Mouse (Mus musculus): Measurements from ENCODE around the gene Olfr768. TPM values are rescaled to one million over a fixed set of nuclear protein-coding genes. Genes with fewer than 3 reads are reported as not detected.
"Not testable (repeated sequence)": the region's sequence is repeated elsewhere in the genome, so short reads cannot be mapped to it uniquely, and the experiment has no call there.

Olfr768 gene
- not detected for total RNA-seq (2021)

- DNase-seq (ENCODE audit: extremely low spot score in 1 of 2, low spot score in 1 of 2), result no peak
These were observed at the start of gene Olfr768 for GRCm38 (mm10) chr10:129099275-129099674. TSS of gene Olfr768 (minus strand) at chr10:129099375.

DNA sequence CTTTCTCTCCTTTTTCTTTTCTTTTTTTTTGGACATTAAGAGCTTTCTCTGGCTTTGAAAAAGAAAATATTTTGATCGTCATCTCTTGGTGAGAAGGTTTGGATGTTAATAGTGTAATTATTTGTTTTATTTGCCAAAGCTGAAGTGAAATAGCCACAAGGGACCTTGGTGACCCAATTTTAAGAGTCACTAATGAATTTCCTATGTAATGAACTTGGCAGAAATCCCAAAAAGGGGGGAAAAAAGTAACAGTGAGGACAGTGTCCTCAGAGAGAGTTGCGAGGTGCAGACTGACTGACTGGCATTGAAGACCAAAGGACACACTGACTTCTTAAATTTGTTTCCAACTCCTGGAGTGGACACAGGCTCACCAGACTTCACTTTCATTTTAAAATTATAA lies 39.7 kb upstream of the Olfr768 start, which contains the start of gene Olfr770:
Olfr770 (minus strand) TSS at position 101 of the 400 bp plus-strand sequence.
- DNase-seq (ENCODE audit: extremely low spot score in 1 of 2, low spot score in 1 of 2), result no peak

- DNase-seq (ENCODE audit: extremely low spot score in 1 of 2, low spot score in 1 of 2), result no peak
These were observed 18.6 kb upstream of the Olfr768 start, which contains the start of gene Olfr769 for GRCm38 (mm10) chr10:129117761-129118160. TSS of gene Olfr769 (minus strand) at chr10:129117861.

DNA sequence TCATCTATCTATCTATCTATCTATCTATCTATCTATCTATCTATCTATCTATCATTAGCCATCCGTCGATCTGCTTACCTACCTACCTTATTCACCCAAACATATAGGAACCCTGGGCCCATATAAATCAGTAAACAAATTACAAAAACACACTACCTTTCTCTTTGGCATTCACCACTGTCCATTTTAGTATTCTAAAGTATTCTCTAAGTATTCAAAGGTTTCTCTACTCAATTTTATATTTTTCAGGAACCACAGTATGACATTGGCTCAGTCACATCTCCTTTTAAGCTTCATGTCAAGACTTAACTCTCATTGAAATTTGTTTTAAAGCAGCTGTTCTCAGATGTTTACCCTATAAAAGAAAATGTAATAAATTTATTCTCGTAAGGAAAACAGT lies 16.0 kb upstream of the Olfr768 start:
- no peak for DNase-seq (ENCODE audit: extremely low spot score in 1 of 2, low spot score in 1 of 2)

DNA sequence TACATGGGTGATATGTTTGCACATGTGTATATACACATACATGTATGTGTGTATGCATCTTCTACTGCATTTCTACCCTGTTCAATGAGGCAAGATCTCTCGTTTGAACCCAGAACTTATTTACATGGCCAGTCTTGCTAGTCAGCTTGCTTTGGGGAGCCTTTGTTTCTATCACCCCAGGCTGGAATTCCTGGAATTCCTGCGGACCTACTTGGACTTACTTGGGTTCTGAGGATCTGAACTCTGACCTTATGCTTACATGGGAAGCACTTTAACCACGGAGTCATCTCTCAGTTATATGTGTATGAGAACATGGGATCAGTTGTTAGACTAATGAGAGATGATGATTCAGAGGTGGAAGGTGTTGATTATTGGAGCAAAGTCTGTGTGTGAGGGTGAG lies 2.1 kb upstream of the Olfr768 start:
- no peak for DNase-seq (ENCODE audit: extremely low spot score in 1 of 2, low spot score in 1 of 2)

GRCm38 (mm10) chr10:129082810-129083209 lies 16.4 kb downstream of the Olfr768 start, which contains the start of gene Olfr767:
TSS of gene Olfr767 (minus strand) at chr10:129082910.
- DNase-seq (ENCODE audit: extremely low spot score in 1 of 2, low spot score in 1 of 2), result not testable (repeated sequence)

- DNase-seq (ENCODE audit: extremely low spot score in 1 of 2, low spot score in 1 of 2), result no peak
These were observed 30.3 kb downstream of the Olfr768 start, which contains the start of gene Olfr766-ps1 for GRCm38 (mm10) chr10:129068877-129069276. TSS of gene Olfr766-ps1 (minus strand) at chr10:129068977.

- not testable (repeated sequence) for DNase-seq (ENCODE audit: extremely low spot score in 1 of 2, low spot score in 1 of 2)
These were observed 49.3 kb downstream of the Olfr768 start, which contains the start of gene Olfr765 for GRCm38 (mm10) chr10:129049898-129050297. TSS of gene Olfr765 (minus strand) at chr10:129049998.

Other genes with a start within 250 kb of the Olfr768 start
- gene Gdf11, start 207.7 kb downstream of the Olfr768 start, total RNA-seq (2021), result 10 to 100 TPM; 20.9 to 21.4 TPM
- 10 to 100 TPM; 76.6 to 84.7 TPM for gene Cd63, start 198.4 kb downstream of the Olfr768 start, total RNA-seq (2021)
- 1 to 10 TPM; 5.8 to 6.6 TPM for gene Rdh5, start 176.5 kb downstream of the Olfr768 start, total RNA-seq (2021)
- 100 to 1,000 TPM in 1 of 2 experiments, 10 to 100 TPM in 1; 86.8 to 102 TPM for gene Bloc1s1, start 175.3 kb downstream of the Olfr768 start, total RNA-seq (2021)
- 10 to 100 TPM; 25.6 to 30.7 TPM for gene Itga7, start 165.6 kb downstream of the Olfr768 start, total RNA-seq (2021)
- not detected for gene Mettl7b, start 138.4 kb downstream of the Olfr768 start, total RNA-seq (2021)
- gene Olfr9, start 109.9 kb downstream of the Olfr768 start, total RNA-seq (2021), result not detected
- not detected for gene Olfr763, start 88.6 kb downstream of the Olfr768 start, total RNA-seq (2021)
- not detected for gene Olfr764-ps1, start 59.5 kb downstream of the Olfr768 start, total RNA-seq (2021)
- gene Olfr765, start 49.4 kb downstream of the Olfr768 start, total RNA-seq (2021), result not detected
- gene Olfr766-ps1, start 30.4 kb downstream of the Olfr768 start, total RNA-seq (2021), result not detected
- gene Olfr767, start 16.5 kb downstream of the Olfr768 start, total RNA-seq (2021), result not detected
- not detected for gene Olfr769, start 18.5 kb upstream of the Olfr768 start, total RNA-seq (2021)
- gene Olfr770, start 39.6 kb upstream of the Olfr768 start, total RNA-seq (2021), result not detected
- not detected for gene Olfr771, start 65.4 kb upstream of the Olfr768 start, total RNA-seq (2021)
- not detected for gene Olfr772, start 78.5 kb upstream of the Olfr768 start, total RNA-seq (2021)
- gene Olfr773, start 88.0 kb upstream of the Olfr768 start, total RNA-seq (2021), result not detected
- gene Olfr774, start 136.8 kb upstream of the Olfr768 start, total RNA-seq (2021), result not detected
- not detected for gene Olfr775, start 149.0 kb upstream of the Olfr768 start, total RNA-seq (2021)
- not detected for gene Olfr776, start 159.8 kb upstream of the Olfr768 start, total RNA-seq (2021)
- not detected for gene Olfr777, start 172.1 kb upstream of the Olfr768 start, total RNA-seq (2021)
- not detected for gene Olfr780, start 218.7 kb upstream of the Olfr768 start, total RNA-seq (2021)
- gene Olfr781, start 229.5 kb upstream of the Olfr768 start, total RNA-seq (2021), result not detected
- not detected for gene Olfr782, start 249.5 kb upstream of the Olfr768 start, total RNA-seq (2021)

Measured in layer of hippocampus, postnatal 25 days (tissue).